Mouse (Mus musculus) midbrain, embryonic 12.5 days (tissue): Measurements from ENCODE around the gene Gm11011. TPM values are rescaled to one million over a fixed set of nuclear protein-coding genes. Genes with fewer than 3 reads are reported as not detected.

Source experiments
- ATAC-seq: fragments of 200-750 bp; cut with Nextera tagmentation; 2 replicates; pipeline ENCODE4 v1.8.0; 2017; ENCODE audit warnings: low read depth, moderate TSS enrichment, moderate library complexity; ENCODE audit not compliant: low FRiP score
- H3K27ac ChIP-seq: fragments of 300-500 bp; sonication (generic); replicated peaks from 2 replicates; pipeline ENCODE4 v1.5.1; 2016; ENCODE audit warnings: mild to moderate bottlenecking
- H3K27me3 ChIP-seq: fragments of 300-500 bp; sonication (generic); 2 replicates; pipeline ENCODE4 v1.6.1; 2016; ENCODE audit warnings: mild to moderate bottlenecking
- H3K36me3 ChIP-seq: fragments of 300-500 bp; sonication (generic); 2 replicates; pipeline ENCODE4 v1.6.1; 2016
- H3K4me1 ChIP-seq: fragments of 300-500 bp; sonication (generic); 2 replicates; pipeline ENCODE4 v1.6.1; 2016
- H3K4me2 ChIP-seq: fragments of 300-500 bp; sonication (generic); replicated peaks from 2 replicates; pipeline ENCODE4 v1.6.1; 2016; ENCODE audit warnings: mild to moderate bottlenecking, moderate library complexity
- H3K4me3 ChIP-seq: fragments of 300-500 bp; sonication (generic); 2 replicates; pipeline ENCODE4 v1.5.1; 2016; ENCODE audit warnings: mild to moderate bottlenecking
- H3K9ac ChIP-seq: fragments of 300-500 bp; sonication (generic); replicated peaks from 2 replicates; pipeline ENCODE4 v1.6.1; 2016; ENCODE audit warnings: mild to moderate bottlenecking, moderate library complexity
- H3K9me3 ChIP-seq: fragments of 300-500 bp; sonication (generic); 2 replicates; pipeline ENCODE4 v1.6.1; 2016; ENCODE audit warnings: mild to moderate bottlenecking
- WGBS: fragments of 180-500 bp; shearing (Covaris S2); methylation state at CpG from one replicate; pipeline ENCODE4 v1.1.7; 2016; 5-methylcytosine and 5-hydroxymethylcytosine counted together
- polyA plus RNA-seq: library from polyadenylated mRNA; unstranded; fragments of >200 nt; fragmentation: Nextera tagmentation; extraction: Ambion mirVana; gene quantifications from 2 replicates; pipeline ENCODE4 v1.2.1, GENCODE M21; 2016

The Gm11011 gene
- polyA plus RNA-seq, 1 experiment from 2014 or later: not detected

DNA sequence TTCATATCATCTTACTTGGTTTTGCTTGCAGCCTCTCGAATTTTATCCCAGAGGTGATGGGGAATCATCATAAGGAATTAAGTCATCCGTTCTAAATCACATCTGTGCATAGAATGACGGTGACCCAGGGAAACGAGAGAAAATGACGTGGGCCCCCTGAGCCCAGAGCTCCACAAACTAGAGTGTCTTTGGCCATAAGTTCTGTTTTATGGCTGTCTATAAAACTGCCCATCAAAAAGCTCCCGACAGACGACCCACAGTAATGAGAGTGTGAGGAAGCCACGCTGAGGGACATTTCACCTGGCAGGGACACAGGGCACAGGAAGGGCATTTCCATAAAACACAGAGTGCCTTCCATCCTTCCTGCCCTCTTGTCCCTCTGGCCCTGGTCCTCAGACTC, 23.3 kb upstream of the Gm11011 start:
- no peaks in the 10 kb centered on the region for H3K9me3 ChIP-seq
- H3K27me3 ChIP-seq: no peaks in the 10 kb centered on the region
- H3K4me1 ChIP-seq: peaks cover 22% of the 10 kb centered on the region
- no peak overlapping the region for H3K4me2 ChIP-seq
- WGBS: 89% methylated on average over 8 of the region's 8 CpGs
- no peak overlapping the region for H3K27ac ChIP-seq
- ATAC-seq: no peak
- no peaks in the 10 kb centered on the region for H3K36me3 ChIP-seq
- no peak overlapping the region for H3K9ac ChIP-seq
- no peak overlapping the region for H3K4me3 ChIP-seq

DNA sequence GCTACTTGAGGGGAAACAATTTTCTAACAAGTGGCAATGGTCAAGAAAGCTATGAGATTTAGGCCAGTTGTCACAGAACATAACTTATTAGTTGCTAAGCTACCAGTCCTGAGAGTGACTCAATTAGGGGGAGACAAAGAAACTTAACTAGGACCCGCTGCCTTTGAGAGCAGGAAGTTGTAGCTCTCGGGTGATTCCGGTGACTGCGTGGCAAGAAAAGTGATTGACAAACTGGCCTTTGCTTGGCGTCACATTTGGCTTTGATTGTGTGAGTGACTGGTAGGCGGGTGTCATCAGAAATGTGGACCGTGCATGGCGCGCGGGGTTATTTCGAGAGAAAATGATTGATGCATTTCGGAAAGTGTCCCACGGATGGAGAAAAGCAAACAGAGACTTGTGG, 22.4 kb upstream of the Gm11011 start:
- Histone ChIP-seq H3K36me3 (no peaks in the 10 kb centered on the region), H3K27ac (no peak overlapping the region), H3K27me3 (no peaks in the 10 kb centered on the region), H3K4me2 (no peak overlapping the region), H3K9me3 (no peaks in the 10 kb centered on the region), H3K4me1 (peaks cover 22% of the 10 kb centered on the region), H3K9ac (no peak overlapping the region), H3K4me3 (no peak overlapping the region)
- no peak for ATAC-seq
- 71% methylated on average over 13 of the region's 13 CpGs for WGBS

DNA sequence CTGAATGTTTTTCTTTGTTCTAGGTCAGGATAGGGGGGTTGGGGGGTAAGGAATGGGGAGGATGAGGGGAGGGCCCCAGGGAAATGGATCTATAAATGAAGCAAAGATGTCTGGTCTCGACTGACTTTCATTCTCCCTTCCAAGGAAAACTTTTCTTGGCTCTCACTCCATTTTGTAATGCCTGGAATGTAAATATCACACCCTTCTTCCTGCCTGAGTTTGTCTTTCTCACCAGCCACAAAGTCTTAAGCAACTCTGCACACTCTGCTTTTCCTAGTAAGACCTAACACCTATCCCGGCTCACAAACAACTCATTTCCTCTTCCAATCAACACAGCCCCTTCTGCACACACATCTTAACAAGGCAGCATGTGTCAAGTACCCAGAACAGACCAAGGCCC, 20.2 kb upstream of the Gm11011 start:
- Histone ChIP-seq H3K4me3 (no peak overlapping the region), H3K27me3 (no peaks in the 10 kb centered on the region), H3K27ac (no peak overlapping the region), H3K9ac (no peak overlapping the region), H3K36me3 (no peaks in the 10 kb centered on the region), H3K4me1 (peaks cover 22% of the 10 kb centered on the region), H3K9me3 (no peaks in the 10 kb centered on the region), H3K4me2 (no peak overlapping the region)
- ATAC-seq: no peak
- 68% methylated on average over 2 of the region's 2 CpGs for WGBS

DNA sequence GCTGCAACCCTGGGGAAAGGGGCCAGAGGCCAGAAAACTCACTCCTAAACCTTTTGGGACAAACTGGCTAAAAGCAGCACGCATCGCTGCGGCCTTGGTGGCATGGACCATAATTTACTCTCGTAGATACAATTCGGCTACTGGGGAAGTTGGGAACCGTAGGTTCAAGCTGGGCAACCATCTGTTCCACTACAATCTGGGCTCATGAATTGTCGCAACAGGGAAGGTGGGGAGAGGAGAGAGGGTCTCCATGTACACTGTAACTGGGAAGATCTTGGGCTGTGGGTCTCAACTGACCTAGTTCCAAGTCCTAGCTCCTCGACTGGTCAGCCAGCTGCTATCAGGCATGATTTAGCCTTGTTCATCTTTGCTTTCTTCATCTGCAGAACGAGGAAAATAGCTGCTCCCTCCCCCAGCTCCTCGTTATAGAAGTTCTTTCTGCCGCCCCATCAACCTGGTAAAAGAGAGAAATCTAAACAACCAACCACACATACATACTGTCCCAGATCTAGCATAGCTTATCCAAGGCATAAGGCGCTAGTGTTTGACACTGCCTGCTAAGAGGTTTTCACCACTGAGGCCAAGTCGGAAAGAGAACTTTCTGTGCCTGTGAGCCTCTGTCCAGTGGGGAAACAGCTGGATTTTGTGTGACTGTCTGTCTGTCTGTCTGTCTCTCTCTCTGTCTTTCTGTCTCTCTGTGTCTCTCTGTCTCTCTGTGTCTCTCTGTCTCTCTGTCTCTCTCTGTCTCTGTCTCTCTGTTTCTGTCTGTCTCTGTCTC, 19.5 kb upstream of the Gm11011 start:
- peaks cover 18% of the 10 kb centered on the region for H3K4me1 ChIP-seq
- H3K36me3 ChIP-seq: no peaks in the 10 kb centered on the region
- no peak for ATAC-seq
- no peaks in the 10 kb centered on the region for H3K9me3 ChIP-seq
- no peak overlapping the region for H3K27ac ChIP-seq
- WGBS: 84% methylated on average over 13 of the region's 13 CpGs
- no peaks in the 10 kb centered on the region for H3K27me3 ChIP-seq
- no peak overlapping the region for H3K4me2 ChIP-seq
- H3K9ac ChIP-seq: no peak overlapping the region
- no peak overlapping the region for H3K4me3 ChIP-seq

DNA sequence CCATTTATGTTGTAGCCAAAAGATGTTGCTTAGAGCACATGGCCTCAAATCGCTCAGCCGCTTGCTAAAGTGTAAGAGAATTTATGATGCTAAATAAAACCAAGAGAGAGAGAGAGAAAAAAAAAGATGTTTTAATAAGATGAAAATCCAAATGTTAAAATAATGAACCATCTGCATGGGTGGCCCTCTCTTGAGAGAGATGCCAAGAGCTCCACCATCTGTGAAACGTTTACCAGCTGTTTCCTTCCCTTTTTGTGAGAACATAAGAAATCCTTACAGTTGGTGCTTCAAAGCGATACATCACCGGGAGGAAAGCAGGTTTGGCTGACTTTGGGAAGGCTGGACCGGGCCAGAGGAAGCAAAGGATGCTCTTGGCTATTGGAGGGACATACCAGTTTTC, 12.6 kb upstream of the Gm11011 start:
- no peak overlapping the region for H3K27ac ChIP-seq
- no peaks in the 10 kb centered on the region for H3K36me3 ChIP-seq
- no peak for ATAC-seq
- H3K4me2 ChIP-seq: no peak overlapping the region
- H3K9me3 ChIP-seq: no peaks in the 10 kb centered on the region
- no peaks in the 10 kb centered on the region for H3K27me3 ChIP-seq
- H3K9ac ChIP-seq: no peak overlapping the region
- H3K4me1 ChIP-seq: no peaks in the 10 kb centered on the region
- 79% methylated on average over 6 of the region's 6 CpGs for WGBS
- H3K4me3 ChIP-seq: no peak overlapping the region

DNA sequence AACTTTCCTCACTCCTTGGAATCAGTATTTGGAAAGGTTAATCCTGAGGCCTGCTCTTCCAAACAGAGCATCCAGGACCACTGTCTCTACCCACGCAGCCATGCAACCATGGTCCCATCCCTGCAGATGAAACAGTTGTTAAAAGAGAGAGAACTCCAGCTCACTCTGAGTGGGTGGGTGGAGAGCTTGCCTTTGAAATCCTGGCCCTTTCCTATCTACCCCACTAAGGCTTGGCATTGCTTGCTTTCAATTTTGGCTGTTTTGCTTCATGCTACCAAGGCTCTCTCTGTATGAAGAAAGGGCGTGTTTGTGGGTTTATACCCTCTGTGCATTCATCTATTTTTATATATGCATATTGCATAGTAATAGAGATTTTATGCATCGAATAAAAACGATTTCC, 12.0 kb upstream of the Gm11011 start:
- H3K9ac ChIP-seq: no peak overlapping the region
- 89% methylated on average over 4 of the region's 4 CpGs for WGBS

DNA sequence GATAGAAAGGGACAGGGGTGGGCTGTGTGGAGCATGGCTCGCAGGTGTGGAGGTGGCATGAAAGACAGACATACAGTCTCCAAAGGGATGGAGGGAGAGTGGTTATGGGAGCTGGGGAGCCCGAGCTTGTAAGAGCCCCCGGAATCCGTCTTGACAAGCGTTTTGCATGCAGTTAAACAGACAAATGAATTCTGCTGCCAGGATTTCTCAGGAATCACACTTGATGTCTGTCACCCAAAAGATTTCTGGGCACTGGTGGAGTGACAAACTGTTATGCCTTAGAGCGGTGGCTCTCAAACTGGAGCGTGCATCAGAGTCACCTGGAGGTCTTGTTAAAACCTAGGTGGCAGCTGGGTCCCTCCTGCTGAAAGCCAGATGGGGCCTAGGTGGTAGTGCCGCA, 10.4 kb upstream of the Gm11011 start:
- no peak for ATAC-seq
- no peaks in the 10 kb centered on the region for H3K4me1 ChIP-seq
- 91% methylated on average over 8 of the region's 8 CpGs for WGBS

More for the DNA sequence above, 12.0 kb upstream of the Gm11011 start:
- Histone ChIP-seq H3K27ac (no peak overlapping the region), H3K27me3 (no peaks in the 10 kb centered on the region), H3K36me3 (no peaks in the 10 kb centered on the region), H3K4me3 (no peak overlapping the region), H3K9me3 (no peaks in the 10 kb centered on the region), H3K4me2 (no peak overlapping the region), H3K4me1 (no peaks in the 10 kb centered on the region)
- ATAC-seq: no peak

DNA sequence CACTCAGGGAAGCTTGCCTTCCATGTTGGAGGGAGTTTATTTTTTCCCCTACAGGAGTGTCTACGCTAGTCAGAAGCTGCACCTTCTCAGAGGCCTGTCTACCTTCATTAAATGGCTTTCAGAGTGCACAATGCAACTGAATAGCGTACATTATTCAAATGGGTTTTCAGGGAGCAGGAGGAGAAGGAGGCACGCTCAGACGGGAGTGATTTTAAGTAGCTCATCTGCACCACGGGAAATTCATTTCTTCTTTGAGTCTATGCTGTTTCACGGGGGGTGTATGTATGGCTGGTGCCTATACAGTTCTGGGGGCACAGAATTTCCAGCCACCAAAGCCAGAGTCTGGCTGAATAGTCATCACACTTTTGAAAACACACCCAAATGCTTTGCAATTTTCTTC, 9.8 kb upstream of the Gm11011 start:
- no peaks in the 10 kb centered on the region for H3K27me3 ChIP-seq
- no peaks in the 10 kb centered on the region for H3K36me3 ChIP-seq
- no peak overlapping the region for H3K4me2 ChIP-seq
- H3K4me3 ChIP-seq: no peak overlapping the region
- ATAC-seq: no peak
- H3K9ac ChIP-seq: no peak overlapping the region
- H3K27ac ChIP-seq: no peak overlapping the region
- 59% methylated on average over 6 of the region's 6 CpGs for WGBS
- H3K4me1 ChIP-seq: no peaks in the 10 kb centered on the region
- no peaks in the 10 kb centered on the region for H3K9me3 ChIP-seq

More for the DNA sequence above, 10.4 kb upstream of the Gm11011 start:
- no peak overlapping the region for H3K4me3 ChIP-seq
- no peaks in the 10 kb centered on the region for H3K9me3 ChIP-seq
- H3K36me3 ChIP-seq: no peaks in the 10 kb centered on the region
- no peak overlapping the region for H3K27ac ChIP-seq
- no peak overlapping the region for H3K9ac ChIP-seq
- H3K4me2 ChIP-seq: no peak overlapping the region
- no peaks in the 10 kb centered on the region for H3K27me3 ChIP-seq

DNA sequence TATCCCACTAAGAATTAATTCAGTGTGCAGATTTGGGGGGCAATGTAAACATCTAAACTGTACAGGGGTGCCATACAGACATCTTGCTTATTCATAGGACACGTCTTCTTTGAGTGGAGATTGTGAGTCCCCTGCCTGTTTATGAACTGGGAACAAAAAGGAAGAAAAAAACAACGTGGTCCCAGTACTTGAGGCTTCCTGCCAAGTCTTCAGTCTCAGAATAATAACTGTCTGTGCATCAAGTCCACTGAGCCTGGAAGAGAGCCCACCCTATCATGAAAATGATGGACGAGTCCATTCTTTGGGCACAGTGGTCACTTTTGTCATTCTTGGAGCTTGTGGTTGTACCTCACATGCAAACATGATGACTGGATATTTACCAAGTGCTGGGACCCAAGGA, 6.2 kb upstream of the Gm11011 start:
- no peak overlapping the region for H3K27ac ChIP-seq
- no peaks in the 10 kb centered on the region for H3K4me1 ChIP-seq
- H3K27me3 ChIP-seq: no peaks in the 10 kb centered on the region
- H3K4me3 ChIP-seq: no peak overlapping the region
- ATAC-seq: no peak
- no peak overlapping the region for H3K4me2 ChIP-seq
- H3K36me3 ChIP-seq: no peaks in the 10 kb centered on the region
- no peaks in the 10 kb centered on the region for H3K9me3 ChIP-seq
- 76% methylated on average over 3 of the region's 3 CpGs for WGBS
- no peak overlapping the region for H3K9ac ChIP-seq

DNA sequence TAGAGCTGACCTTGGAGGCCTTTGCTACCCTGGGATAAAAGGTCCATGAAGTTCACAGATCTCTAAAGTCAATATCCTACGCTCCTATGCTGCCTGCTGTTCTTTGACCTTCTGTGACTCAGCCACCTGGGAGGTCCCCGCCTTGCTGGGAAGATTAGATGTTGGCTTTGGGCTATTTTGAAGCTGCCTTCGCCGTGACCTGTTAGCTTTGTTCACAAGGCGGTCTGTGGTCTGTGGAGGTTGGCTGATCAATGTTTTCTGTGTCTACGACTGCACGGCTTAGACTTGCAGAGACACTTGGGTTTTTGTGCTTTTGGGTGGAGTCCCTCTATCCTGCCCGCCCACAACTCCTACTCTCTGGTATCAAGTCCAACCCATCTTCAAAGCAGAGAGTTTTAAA, 2.9 kb upstream of the Gm11011 start:
- Histone ChIP-seq H3K4me3 (no peak overlapping the region), H3K4me1 (0 out of 2 replicates have a peak, but pooled peaks cover 1% of the 10 kb centered on the region), H3K9ac (no peak overlapping the region), H3K4me2 (no peak overlapping the region), H3K27ac (no peak overlapping the region), H3K27me3 (no peaks in the 10 kb centered on the region), H3K36me3 (no peaks in the 10 kb centered on the region), H3K9me3 (no peaks in the 10 kb centered on the region)
- 64% methylated on average over 8 of the region's 8 CpGs for WGBS
- no peak for ATAC-seq

DNA sequence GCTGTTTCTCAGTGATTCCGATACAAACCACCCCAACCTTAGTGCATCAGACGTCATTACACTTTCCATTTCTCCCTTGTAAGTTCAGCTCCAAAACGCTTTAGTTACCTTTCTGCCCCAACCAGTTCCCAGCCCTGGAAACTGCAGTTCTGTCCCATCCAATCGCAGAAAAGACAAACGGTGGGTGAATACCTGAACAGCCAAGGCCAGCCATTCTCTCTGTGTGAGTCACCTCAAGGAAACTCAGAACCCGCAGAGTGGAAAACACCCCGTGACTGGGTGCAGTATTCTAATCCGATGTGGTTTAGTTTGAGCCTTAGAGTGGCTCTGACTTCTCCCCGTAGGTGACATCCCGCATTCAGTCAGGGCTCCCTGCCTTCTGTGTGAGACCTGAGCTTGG, 2.2 kb upstream of the Gm11011 start:
- H3K9me3 ChIP-seq: no peaks in the 10 kb centered on the region
- WGBS: 91% methylated on average over 10 of the region's 10 CpGs
- H3K4me1 ChIP-seq: peaks cover 7% of the 10 kb centered on the region; the same call in 1 of the 2 replicates
- no peak overlapping the region for H3K4me2 ChIP-seq
- no peak overlapping the region for H3K4me3 ChIP-seq
- H3K36me3 ChIP-seq: no peaks in the 10 kb centered on the region
- no peak overlapping the region for H3K9ac ChIP-seq
- no peak for ATAC-seq
- H3K27ac ChIP-seq: no peak overlapping the region
- H3K27me3 ChIP-seq: no peaks in the 10 kb centered on the region

DNA sequence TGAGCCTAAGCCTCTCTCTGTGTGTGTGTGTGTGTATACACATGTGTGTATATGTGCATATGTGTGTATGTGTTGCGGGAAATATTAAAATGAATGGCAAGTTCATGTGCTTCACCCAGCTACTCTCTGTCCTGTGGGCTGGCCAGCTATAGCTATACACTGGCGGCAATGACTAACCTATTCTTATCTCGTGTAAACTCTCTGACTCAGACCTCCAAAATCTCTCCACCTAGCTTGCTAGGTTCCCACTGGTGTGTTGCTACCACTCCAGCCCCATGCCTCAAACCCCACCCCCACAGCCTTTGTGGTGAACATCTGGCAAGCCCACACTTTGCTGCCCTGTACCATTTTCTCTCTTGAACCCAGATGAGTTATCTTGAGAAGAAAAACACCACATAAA, 857 bp downstream of the Gm11011 start:
- 84% methylated on average over 3 of the region's 3 CpGs for WGBS
- Histone ChIP-seq H3K4me3 (no peak overlapping the region), H3K27me3 (no peaks in the 10 kb centered on the region), H3K9me3 (no peaks in the 10 kb centered on the region), H3K27ac (no peak overlapping the region), H3K9ac (no peak overlapping the region), H3K4me2 (no peak overlapping the region), H3K4me1 (peaks cover 7% of the 10 kb centered on the region; the same call in 1 of the 2 replicates), H3K36me3 (no peaks in the 10 kb centered on the region)
- no peak for ATAC-seq
